Mouse (Mus musculus) embryonic facial prominence, embryonic 15.5 days (tissue): ENCODE measurements around the gene Nrsn2. TPM values are rescaled to one million over a fixed set of nuclear protein-coding genes. Genes with fewer than 3 reads are reported as not detected.
"Not testable (repeated sequence)": the region's sequence is repeated elsewhere in the genome, so short reads cannot be mapped to it uniquely, and the experiment has no call there.

ENCODE experiments used
- ATAC-seq: fragments of 200-750 bp; cut with Nextera tagmentation; 2 replicates; pipeline ENCODE4 v1.8.0; 2017; ENCODE audit warnings: low read depth, moderate TSS enrichment; ENCODE audit not compliant: insufficient number of reproducible peaks, low FRiP score, low TSS enrichment
- H3K27ac ChIP-seq: fragments of 300-500 bp; sonication (generic); replicated peaks from 2 replicates; pipeline ENCODE4 v1.5.1; 2015; ENCODE audit warnings: mild to moderate bottlenecking, inconsistent platforms
- H3K27me3 ChIP-seq: fragments of 300-500 bp; sonication (generic); 2 replicates; pipeline ENCODE4 v1.6.1; 2015; ENCODE audit warnings: inconsistent platforms
- H3K36me3 ChIP-seq: fragments of 300-500 bp; sonication (generic); 2 replicates; pipeline ENCODE4 v1.6.1; 2015; ENCODE audit warnings: mild to moderate bottlenecking, inconsistent platforms
- H3K4me1 ChIP-seq: fragments of 300-500 bp; sonication (generic); 2 replicates; pipeline ENCODE4 v1.6.1; 2015; ENCODE audit warnings: inconsistent platforms
- H3K4me2 ChIP-seq: fragments of 300-500 bp; sonication (generic); replicated peaks from 2 replicates; pipeline ENCODE4 v1.6.1; 2015; ENCODE audit warnings: mild to moderate bottlenecking, inconsistent platforms
- H3K4me3 ChIP-seq: fragments of 300-500 bp; sonication (generic); replicated peaks from 2 replicates; pipeline ENCODE4 v1.5.1; 2015; ENCODE audit warnings: mild to moderate bottlenecking, inconsistent platforms
- H3K9ac ChIP-seq: fragments of 300-500 bp; sonication (generic); 2 replicates; pipeline ENCODE4 v1.6.1; 2015; ENCODE audit warnings: inconsistent platforms
- H3K9me3 ChIP-seq: fragments of 300-500 bp; sonication (generic); replicated peaks from 2 replicates; pipeline ENCODE4 v1.6.1; 2016; ENCODE audit warnings: inconsistent platforms
- WGBS: fragments of 180-500 bp; shearing (Covaris S2); methylation state at CpG from one replicate; pipeline ENCODE4 v1.1.7; 2015; 5-methylcytosine and 5-hydroxymethylcytosine counted together
- polyA plus RNA-seq: library from polyadenylated mRNA; unstranded; fragments of >200 nt; fragmentation: Nextera tagmentation; extraction: Ambion mirVana; gene quantifications from 2 replicates; pipeline ENCODE4 v1.2.1, GENCODE M21; 2015

The Nrsn2 gene
- polyA plus RNA-seq, 1 experiment from 2014 or later, result 1.0 TPM

DNA sequence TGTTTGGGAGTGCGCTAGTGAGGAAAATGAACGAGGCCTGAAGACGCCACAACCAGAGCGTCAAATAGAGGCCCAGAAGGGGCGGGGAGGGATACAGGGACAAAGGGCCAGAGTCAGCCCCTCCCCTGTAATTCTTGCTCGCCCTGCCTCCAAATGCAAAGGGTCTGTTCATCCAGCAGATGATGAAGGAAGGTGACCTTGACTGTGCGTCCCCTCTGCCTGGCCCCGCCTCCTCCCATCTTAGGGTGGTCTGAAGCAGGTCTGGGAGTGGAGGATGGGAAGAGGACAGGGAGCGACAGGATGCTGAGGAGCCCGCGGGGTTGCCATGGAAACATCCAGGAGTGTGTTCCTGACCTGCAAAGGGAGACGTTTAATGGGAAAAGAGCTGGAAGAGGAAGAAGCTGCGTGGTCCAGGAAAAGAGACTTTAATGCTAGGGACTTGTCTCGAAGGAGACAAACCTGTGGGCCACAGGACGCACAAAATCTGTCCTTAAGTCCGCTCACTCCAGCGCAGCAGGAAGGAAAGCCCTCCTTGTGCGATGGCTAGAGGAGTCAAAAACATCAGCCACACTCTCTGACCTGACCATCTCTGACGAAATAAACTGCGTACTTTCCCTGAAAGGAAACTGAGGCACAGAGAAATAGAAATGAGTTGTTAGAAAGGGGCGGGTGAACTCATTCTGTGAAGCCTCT is 640 bp downstream of the Nrsn2 start:
- WGBS, result 9% methylated on average over 21 of the region's 21 CpGs
- H3K4me2 ChIP-seq, result no peak overlapping the region; the same call in 1 of the 2 replicates

DNA sequence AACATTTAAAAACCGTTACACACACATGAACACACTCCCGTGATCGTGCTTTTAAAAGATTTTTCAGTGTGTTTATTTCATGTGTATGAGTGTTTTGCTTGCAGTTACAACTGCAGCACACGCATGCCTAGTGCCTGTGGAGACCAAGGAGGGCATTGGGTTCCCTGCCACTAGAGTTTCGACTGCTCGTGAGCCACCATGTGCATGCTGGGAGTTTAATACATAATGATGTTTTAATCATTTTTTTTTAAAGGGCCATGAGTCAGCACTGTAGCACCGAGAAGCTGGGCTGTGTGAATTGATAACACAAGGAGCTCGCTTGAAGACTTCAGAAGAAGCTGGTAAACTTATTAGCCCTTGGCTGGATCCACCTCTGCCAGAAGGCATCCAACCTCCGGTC is 2.9 kb downstream of the Nrsn2 start:
- Histone ChIP-seq H3K9me3 (no peaks in the 10 kb centered on the region), H3K27ac (no peak overlapping the region), H3K4me2 (no peak overlapping the region), H3K36me3 (no peaks in the 10 kb centered on the region), H3K4me1 (peaks cover 16% of the 10 kb centered on the region), H3K4me3 (no peak overlapping the region), H3K27me3 (peaks cover 23% of the 10 kb centered on the region; the same call in 1 of the 2 replicates), H3K9ac (no peak overlapping the region)
- 75% methylated on average over 9 of the region's 9 CpGs for whole genome bisulfite sequencing
- ATAC-seq, result no peak

More for the DNA sequence above, 640 bp downstream of the Nrsn2 start:
- Histone ChIP-seq H3K4me1 (peaks cover 11% of the 10 kb centered on the region), H3K36me3 (no peaks in the 10 kb centered on the region), H3K4me3 (peak overlapping the region; percentile 17; the same call in 1 of the 2 replicates), H3K9ac (no peak overlapping the region), H3K27me3 (peaks cover 23% of the 10 kb centered on the region; the same call in 1 of the 2 replicates), H3K27ac (no peak overlapping the region), H3K9me3 (no peaks in the 10 kb centered on the region)
- ATAC-seq, result no peak

DNA sequence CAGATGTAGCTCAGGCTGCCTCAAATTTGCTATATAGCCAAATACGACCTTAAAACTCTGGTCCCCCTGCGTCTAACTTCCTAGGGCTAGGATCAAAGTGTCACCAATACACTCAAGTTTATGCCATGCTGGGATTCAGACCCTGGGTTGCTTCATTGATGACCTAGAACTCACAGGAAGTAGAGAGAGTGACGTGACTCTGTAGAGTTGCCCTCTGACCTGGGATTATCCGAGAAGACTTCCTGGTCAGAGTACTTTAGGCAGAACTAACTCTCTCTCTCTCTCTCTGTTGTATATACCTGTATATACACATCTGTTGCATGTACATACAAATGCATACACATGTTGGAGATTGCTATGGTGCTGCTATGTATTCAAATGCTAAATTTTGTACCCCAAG is 3.8 kb downstream of the Nrsn2 start:
- Histone ChIP-seq H3K9ac (no peak overlapping the region), H3K4me2 (no peak overlapping the region), H3K27me3 (peaks cover 23% of the 10 kb centered on the region; the same call in 1 of the 2 replicates), H3K27ac (no peak overlapping the region), H3K4me1 (peaks cover 16% of the 10 kb centered on the region), H3K36me3 (no peaks in the 10 kb centered on the region), H3K4me3 (no peak overlapping the region), H3K9me3 (no peaks in the 10 kb centered on the region)
- 56% methylated on average over 4 of the region's 4 CpGs for WGBS
- ATAC-seq, result no peak

DNA sequence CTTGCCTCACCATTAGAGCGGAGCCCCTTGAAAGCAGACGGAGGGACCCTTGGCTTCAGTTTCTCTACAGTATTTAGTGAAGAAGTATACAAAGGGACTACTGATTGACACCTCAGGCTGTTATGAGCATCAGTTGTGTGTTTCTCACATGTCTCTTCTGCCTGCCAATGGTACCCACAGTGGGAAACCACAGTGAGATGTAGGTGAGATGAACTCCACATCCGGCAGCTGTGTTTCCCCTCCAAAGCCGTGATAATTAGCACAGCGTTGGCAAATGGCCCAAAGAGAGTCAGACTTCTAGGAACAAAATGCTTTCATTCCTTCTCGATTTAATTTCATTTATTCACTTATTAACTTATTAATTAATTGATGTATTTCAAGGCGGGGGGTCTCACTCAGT is 4.3 kb downstream of the Nrsn2 start:
- H3K36me3 ChIP-seq, result no peaks in the 10 kb centered on the region
- H3K4me3 ChIP-seq, result no peak overlapping the region
- no peak overlapping the region for H3K9ac ChIP-seq
- H3K27me3 ChIP-seq, result peaks cover 20% of the 10 kb centered on the region; the same call in 1 of the 2 replicates
- ATAC-seq, result no peak
- no peak overlapping the region for H3K4me2 ChIP-seq
- WGBS, result 78% methylated on average over 7 of the region's 7 CpGs
- H3K27ac ChIP-seq, result no peak overlapping the region
- H3K9me3 ChIP-seq, result no peaks in the 10 kb centered on the region
- H3K4me1 ChIP-seq, result peaks cover 16% of the 10 kb centered on the region

DNA sequence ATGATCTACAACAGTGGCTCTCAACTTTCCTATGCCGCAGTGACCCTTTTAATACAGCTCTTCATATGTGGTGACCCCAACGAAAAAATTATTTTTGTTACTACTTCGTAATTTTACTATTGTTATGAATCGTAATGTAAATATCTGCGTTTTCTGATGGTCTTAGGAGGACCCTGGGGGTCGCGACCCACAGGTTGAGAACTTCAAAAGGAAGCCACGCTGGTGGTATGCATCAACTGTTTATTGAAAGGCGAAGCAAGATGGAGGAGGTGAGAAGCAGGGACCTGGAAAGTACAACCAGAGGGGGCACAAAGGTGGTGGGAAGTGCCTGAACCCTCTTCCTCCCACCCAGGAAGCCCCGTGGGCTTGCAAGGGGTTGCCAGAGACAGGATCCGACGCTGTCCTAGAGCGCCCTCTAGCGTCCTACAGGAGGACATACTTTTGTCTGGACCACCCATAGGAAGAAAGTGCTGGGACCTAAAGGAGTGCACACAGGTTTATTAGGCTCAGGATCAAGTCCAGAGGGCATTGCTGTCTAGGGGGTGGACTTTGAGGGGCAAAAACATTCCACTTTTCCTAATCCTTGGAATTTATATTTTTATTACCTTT is 7.8 kb downstream of the Nrsn2 start:
- ATAC-seq, result no peak
- peak overlapping the region; percentile 25; the same call in 1 of the 2 replicates for H3K4me2 ChIP-seq
- no peak overlapping the region for H3K4me3 ChIP-seq

DNA sequence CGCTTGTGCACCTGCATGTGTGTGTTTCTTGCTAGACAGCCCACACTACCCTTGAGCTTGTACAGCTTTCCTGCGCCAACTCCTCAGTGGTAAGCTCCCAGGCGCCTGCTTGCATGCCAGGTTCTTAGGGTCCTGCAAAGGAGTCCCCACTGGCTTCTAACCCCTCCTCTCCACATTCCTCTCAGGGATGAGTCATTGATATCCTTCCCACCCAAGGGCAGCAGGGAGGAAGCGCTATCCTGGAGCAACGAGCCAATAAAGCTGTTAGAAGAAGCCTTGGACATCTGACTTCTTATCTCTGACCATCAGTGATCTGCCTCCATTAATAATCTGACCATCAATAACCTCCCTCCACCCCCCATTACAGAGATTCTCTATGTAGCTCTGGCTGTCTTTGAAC is 8.5 kb downstream of the Nrsn2 start:
- H3K9me3 ChIP-seq, result no peaks in the 10 kb centered on the region
- no peak overlapping the region for H3K27ac ChIP-seq
- no peaks in the 10 kb centered on the region for H3K27me3 ChIP-seq
- 72% methylated on average over 5 of the region's 5 CpGs for WGBS
- H3K4me2 ChIP-seq, result no peak overlapping the region
- no peak overlapping the region for H3K9ac ChIP-seq
- peaks cover 11% of the 10 kb centered on the region; the same call in 1 of the 2 replicates for H3K4me1 ChIP-seq
- H3K4me3 ChIP-seq, result no peak overlapping the region
- H3K36me3 ChIP-seq, result no peaks in the 10 kb centered on the region
- ATAC-seq, result no peak

More for the DNA sequence above, 7.8 kb downstream of the Nrsn2 start:
- Histone ChIP-seq H3K4me1 (peaks cover 9% of the 10 kb centered on the region; the same call in 1 of the 2 replicates), H3K27me3 (no peaks in the 10 kb centered on the region), H3K36me3 (no peaks in the 10 kb centered on the region), H3K27ac (no peak overlapping the region), H3K9ac (no peak overlapping the region), H3K9me3 (no peaks in the 10 kb centered on the region)
- WGBS, result 31% methylated on average over 14 of the region's 14 CpGs

DNA sequence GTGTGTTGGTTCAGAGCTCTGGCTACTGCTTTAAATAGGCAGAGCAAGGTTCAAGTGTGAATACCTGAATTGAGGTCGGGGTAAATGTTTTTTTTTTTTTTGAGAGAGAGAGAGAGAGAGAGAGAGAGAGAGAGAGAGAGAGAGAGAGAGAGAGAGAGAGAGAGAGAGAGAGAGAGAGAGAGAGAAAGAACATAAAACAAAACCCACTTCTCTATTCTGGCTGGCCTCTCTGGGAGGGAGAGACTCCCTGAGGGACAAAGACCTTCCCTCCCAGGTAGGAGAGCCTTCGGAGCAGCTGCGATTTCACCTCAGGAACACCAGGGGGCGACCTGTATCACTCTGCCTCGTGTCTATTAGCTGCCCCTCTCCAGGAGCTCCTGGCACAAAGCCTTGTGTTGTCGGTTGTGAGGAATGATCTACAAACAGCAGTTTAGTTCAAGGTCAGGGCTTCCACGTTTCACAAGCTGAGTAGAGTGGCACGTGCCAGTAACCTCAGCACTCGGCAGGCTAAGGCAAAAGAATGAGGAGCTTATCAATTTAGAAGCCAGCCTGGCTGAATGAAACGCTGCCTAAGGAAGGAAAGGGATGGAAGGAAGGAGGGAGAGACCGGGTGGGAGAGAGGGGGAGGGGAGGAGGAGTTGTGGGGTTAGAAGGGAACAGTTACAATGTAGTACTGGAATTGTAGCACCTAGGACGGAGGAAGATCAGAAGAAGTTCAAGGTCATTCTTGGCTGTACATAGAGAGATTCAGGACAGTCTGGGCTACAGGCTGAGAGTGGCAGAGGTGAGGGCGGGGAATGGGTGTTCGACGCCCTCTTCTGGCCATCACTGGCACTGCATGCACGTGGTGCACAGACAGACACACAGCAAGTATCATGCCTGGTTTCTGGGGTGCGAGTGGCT is 12.9 kb downstream of the Nrsn2 start:
- no peak overlapping the region for H3K27ac ChIP-seq
- peak overlapping the region; percentile 39 for H3K4me2 ChIP-seq
- H3K36me3 ChIP-seq, result no peaks in the 10 kb centered on the region
- no peak overlapping the region for H3K9ac ChIP-seq
- whole genome bisulfite sequencing, result 11% methylated on average over 17 of the region's 17 CpGs
- H3K27me3 ChIP-seq, result no peaks in the 10 kb centered on the region
- peaks cover 6% of the 10 kb centered on the region; the same call in 1 of the 2 replicates for H3K4me1 ChIP-seq
- no peak for ATAC-seq
- no peaks in the 10 kb centered on the region for H3K9me3 ChIP-seq
- peak overlapping the region; percentile 18; the same call in 1 of the 2 replicates for H3K4me3 ChIP-seq

DNA sequence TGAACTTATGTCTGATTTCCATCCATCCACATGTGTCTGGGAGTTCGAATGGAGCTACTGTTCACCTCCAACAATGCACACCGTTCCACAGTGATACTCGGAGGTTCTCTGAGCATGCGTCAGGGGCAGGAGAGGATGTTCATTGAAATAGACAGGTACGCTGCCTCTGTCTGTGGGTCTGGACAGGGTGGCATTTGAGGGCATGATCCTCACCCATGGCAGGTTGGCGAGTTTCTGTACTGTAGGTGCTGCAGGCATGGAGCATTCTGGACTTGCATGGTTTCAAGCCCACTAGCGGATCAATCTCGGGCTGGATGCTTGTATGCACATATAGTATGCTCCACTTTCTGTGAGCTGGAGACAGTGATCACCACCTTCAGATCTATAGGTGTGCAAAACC is 15.2 kb downstream of the Nrsn2 start:
- Histone ChIP-seq H3K27me3 (no peaks in the 10 kb centered on the region), H3K27ac (no peak overlapping the region), H3K36me3 (no peaks in the 10 kb centered on the region), H3K4me3 (no peak overlapping the region), H3K4me1 (peaks cover 6% of the 10 kb centered on the region; the same call in 1 of the 2 replicates), H3K9me3 (no peaks in the 10 kb centered on the region), H3K9ac (no peak overlapping the region), H3K4me2 (no peak overlapping the region)
- WGBS, result 81% methylated on average over 8 of the region's 8 CpGs
- ATAC-seq, result no peak

DNA sequence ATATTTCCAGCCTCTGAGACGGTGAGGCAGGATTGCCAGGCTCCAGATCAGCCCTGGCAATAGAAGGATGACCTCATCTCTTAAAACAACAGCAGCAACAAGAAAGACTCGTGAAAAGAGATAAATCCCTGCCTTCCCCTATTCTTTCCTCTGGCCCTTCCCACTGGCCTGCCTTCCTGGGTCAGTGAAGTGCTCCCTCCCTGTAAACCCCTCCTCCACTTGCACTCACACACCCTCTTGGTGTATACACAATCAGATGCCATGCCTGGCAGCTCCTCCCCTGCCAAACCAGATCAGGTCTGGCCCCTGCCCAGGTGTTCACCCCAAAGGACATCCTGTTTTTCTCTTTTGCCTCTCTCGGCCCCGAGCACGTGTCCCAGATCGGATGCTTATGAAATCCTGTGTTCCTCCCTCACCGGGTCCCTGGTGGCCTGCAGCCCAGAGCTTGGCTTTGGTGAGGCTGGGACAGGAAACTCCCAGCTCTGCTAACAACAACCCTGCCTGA is 16.1 kb downstream of the Nrsn2 start:
- Histone ChIP-seq H3K9ac (no peak overlapping the region), H3K27me3 (no peaks in the 10 kb centered on the region), H3K4me2 (no peak overlapping the region), H3K9me3 (no peaks in the 10 kb centered on the region), H3K27ac (no peak overlapping the region), H3K36me3 (no peaks in the 10 kb centered on the region), H3K4me3 (no peak overlapping the region), H3K4me1 (peaks cover 6% of the 10 kb centered on the region; the same call in 1 of the 2 replicates)
- WGBS, result 51% methylated on average over 7 of the region's 7 CpGs
- ATAC-seq, result 0 out of 2 replicates have a peak, but pooled peaks have one; percentile 26

DNA sequence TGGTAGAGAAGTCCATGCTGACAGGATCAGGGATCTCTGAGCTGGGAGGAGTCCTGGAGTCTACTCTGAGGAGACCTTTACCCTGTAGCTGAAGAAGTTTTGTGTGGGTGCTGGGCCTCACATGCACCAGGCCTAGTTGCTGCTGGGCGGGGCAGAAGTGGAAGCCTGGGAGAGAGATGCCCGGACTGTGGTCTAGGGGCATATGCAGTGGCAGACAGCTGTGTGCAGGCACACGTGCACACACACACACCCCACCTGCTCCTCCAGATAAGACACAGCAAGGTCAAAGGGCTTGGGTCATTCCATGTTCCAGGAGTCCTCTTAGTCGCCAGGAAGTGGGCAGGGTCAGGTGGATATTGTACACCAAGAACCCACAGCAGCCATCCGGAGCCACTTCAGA is 16.8 kb downstream of the Nrsn2 start:
- H3K27ac ChIP-seq, result no peak overlapping the region
- no peaks in the 10 kb centered on the region for H3K9me3 ChIP-seq
- H3K27me3 ChIP-seq, result no peaks in the 10 kb centered on the region
- no peak for ATAC-seq
- no peak overlapping the region for H3K9ac ChIP-seq
- WGBS, result 62% methylated on average over 5 of the region's 5 CpGs
- H3K4me2 ChIP-seq, result no peak overlapping the region
- H3K36me3 ChIP-seq, result no peaks in the 10 kb centered on the region
- H3K4me3 ChIP-seq, result no peak overlapping the region
- peaks cover 6% of the 10 kb centered on the region; the same call in 1 of the 2 replicates for H3K4me1 ChIP-seq

DNA sequence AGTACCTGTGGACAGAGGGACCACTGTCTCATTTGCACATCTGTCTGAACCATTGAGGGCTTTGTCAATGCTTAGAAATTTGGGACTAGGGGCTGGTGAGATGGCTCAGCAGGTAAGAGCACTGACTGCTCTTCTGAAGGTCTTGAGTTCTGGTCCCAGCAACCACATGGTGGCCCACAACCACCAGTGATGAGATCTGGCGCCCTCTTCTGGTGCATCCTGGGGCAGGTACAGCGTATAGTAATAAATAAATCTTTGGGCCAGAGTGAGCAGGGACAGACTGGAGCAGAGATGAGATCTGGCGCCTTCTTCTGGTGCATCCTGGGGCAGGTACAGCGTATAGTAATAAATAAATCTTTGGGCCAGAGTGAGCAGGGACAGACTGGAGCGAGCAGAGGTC is 17.5 kb downstream of the Nrsn2 start:
- not testable (repeated sequence) for H3K27me3 ChIP-seq, H3K9ac ChIP-seq, ATAC-seq, H3K4me2 ChIP-seq, H3K9me3 ChIP-seq, H3K4me1 ChIP-seq, H3K27ac ChIP-seq, H3K4me3 ChIP-seq, H3K36me3 ChIP-seq
- WGBS, result 71% methylated on average over 5 of the region's 5 CpGs
